Mouse (Mus musculus): ENCODE measurements around the gene Ntf5. TPM values are rescaled to one million over a fixed set of nuclear protein-coding genes. Genes with fewer than 3 reads are reported as not detected.

Gene Ntf5
- polyA plus RNA-seq (2012; rRNA removed) (0.04 and 0.20 TPM in 2 replicates), polyA plus RNA-seq (2014; fragmentation: Nextera tagmentation; extraction: Ambion mirVana) (0.18 and 0.19 TPM in 2 replicates)

- Histone ChIP-seq H3K9me3 (ENCODE audit: control insufficient read depth, low read length) (no peaks in the 10 kb centered on the region), H3K4me3 (ENCODE audit: insufficient read depth in 1 of 2, low read depth in 2 of 2, low read length in 2 of 2) (peak within 1 kb of the TSS in 1 of 2 experiments; percentile 43; a peak in 2 of 4 replicates), H3K27me3 (ENCODE audit: control insufficient read depth, insufficient read depth, low read length) (peaks cover 96% of the 10 kb centered on the region), H3K4me2 (ENCODE audit: low read depth) (peak within 1 kb of the TSS; percentile 59), H3K9ac (replicated peaks) (no peak within 1 kb of the TSS), H3K4me1 (replicated peaks; ENCODE audit: control insufficient read depth in 2 of 2, insufficient read depth in 2 of 2, low read length in 1 of 2) (no peaks in the 10 kb centered on the region), H3K36me3 (replicated peaks; ENCODE audit: control insufficient read depth, insufficient read depth, low read depth) (no peaks in the 10 kb centered on the region), H3K27ac (no peak within 1 kb of the TSS)
- ATAC-seq (ENCODE audit: insufficient read depth) (no peak), DNase-seq (ENCODE audit: low read depth in 3 of 3, low spot score in 3 of 3) (no peak)
- 4% methylated on average over 43 of the region's 45 CpGs for WGBS (ENCODE audit: insufficient replicate concordance)
- TF ChIP-seq CTCF (IDR thresholded peaks at IDR 0.05; ENCODE audit: low read depth) (no peak), EP300 (IDR thresholded peaks at IDR 0.05; ENCODE audit: low read depth) (no peak)
Measured at GRCm38 (mm10) chr7:45413113-45413863, at the start of gene Ntf5. TSS of gene Ntf5 (plus strand) at chr7:45413695.

DNA sequence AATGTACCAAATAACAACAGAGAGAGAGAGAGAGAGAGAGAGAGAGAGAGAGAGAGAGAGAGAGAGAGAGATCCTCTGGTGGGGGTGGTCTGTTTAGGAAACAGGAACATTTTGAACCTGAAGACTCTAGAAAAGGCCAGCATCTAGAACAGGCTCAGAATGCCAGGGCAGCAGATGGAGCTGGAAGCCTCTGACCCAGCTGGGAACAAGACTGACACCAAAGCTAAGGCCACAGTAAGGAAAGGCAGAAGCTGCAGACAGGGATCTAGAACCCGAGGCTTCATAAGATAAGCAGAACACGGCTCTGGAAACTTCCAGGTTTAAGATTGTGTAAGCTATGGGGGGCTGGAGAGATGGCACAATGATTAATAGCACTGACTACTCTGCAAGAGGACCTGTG is 49.5 kb upstream of the Ntf5 start:
- DNase-seq (ENCODE audit: low read depth in 3 of 3, low spot score in 3 of 3) = no peak
- Histone ChIP-seq H3K4me1 (replicated peaks; ENCODE audit: control insufficient read depth in 2 of 2, insufficient read depth in 2 of 2, low read length in 1 of 2) (peaks cover 8% of the 10 kb centered on the region in 2 experiments), H3K4me3 (ENCODE audit: insufficient read depth in 1 of 2, low read depth in 2 of 2, low read length in 2 of 2) (no peak overlapping the region), H3K36me3 (replicated peaks; ENCODE audit: control insufficient read depth, insufficient read depth, low read depth) (no peaks in the 10 kb centered on the region), H3K4me2 (ENCODE audit: low read depth) (no peak overlapping the region), H3K27ac (no peak overlapping the region), H3K9ac (replicated peaks) (no peak overlapping the region), H3K27me3 (ENCODE audit: control insufficient read depth, insufficient read depth, low read length) (peaks cover 76% of the 10 kb centered on the region), H3K9me3 (ENCODE audit: control insufficient read depth, low read length) (no peaks in the 10 kb centered on the region)
- no peak for ATAC-seq (ENCODE audit: insufficient read depth)
- WGBS (ENCODE audit: insufficient replicate concordance) = 28% methylated on average over 2 of the region's 2 CpGs
- TF ChIP-seq EP300 (IDR thresholded peaks at IDR 0.05; ENCODE audit: low read depth) (no peak), CTCF (IDR thresholded peaks at IDR 0.05; ENCODE audit: low read depth) (no peak)

GRCm38 (mm10) chr7:45365742-45366651 is 47.5 kb upstream of the Ntf5 start:
- Histone ChIP-seq H3K27ac (no peak overlapping the region), H3K4me1 (replicated peaks; ENCODE audit: control insufficient read depth in 2 of 2, insufficient read depth in 2 of 2, low read length in 1 of 2) (peaks cover 10% of the 10 kb centered on the region in 2 experiments), H3K27me3 (ENCODE audit: control insufficient read depth, insufficient read depth, low read length) (peaks cover 78% of the 10 kb centered on the region), H3K4me3 (ENCODE audit: insufficient read depth in 1 of 2, low read depth in 2 of 2, low read length in 2 of 2) (peak overlapping the region in 1 of 2 experiments; percentile 57; a peak in 2 of 4 replicates), H3K9ac (replicated peaks) (no peak overlapping the region), H3K36me3 (replicated peaks; ENCODE audit: control insufficient read depth, insufficient read depth, low read depth) (no peaks in the 10 kb centered on the region), H3K4me2 (ENCODE audit: low read depth) (peak overlapping the region; percentile 83), H3K9me3 (ENCODE audit: control insufficient read depth, low read length) (no peaks in the 10 kb centered on the region)
- DNase-seq (ENCODE audit: low read depth in 3 of 3, low spot score in 3 of 3) (no peak), ATAC-seq (ENCODE audit: insufficient read depth) (no peak)
- TF ChIP-seq EP300 (IDR thresholded peaks at IDR 0.05; ENCODE audit: low read depth) (no peak), CTCF (IDR thresholded peaks at IDR 0.05; ENCODE audit: low read depth) (no peak)
- 4% methylated on average over 35 of the region's 35 CpGs for WGBS (ENCODE audit: insufficient replicate concordance)

- TF ChIP-seq EP300 (IDR thresholded peaks at IDR 0.05; ENCODE audit: low read depth) (no peak), CTCF (IDR thresholded peaks at IDR 0.05; ENCODE audit: low read depth) (no peak)
- ATAC-seq (ENCODE audit: insufficient read depth) (no peak), DNase-seq (ENCODE audit: low read depth in 3 of 3, low spot score in 3 of 3) (no peak)
- Histone ChIP-seq H3K36me3 (replicated peaks; ENCODE audit: control insufficient read depth, insufficient read depth, low read depth) (no peaks in the 10 kb centered on the region), H3K27me3 (ENCODE audit: control insufficient read depth, insufficient read depth, low read length) (peaks cover 72% of the 10 kb centered on the region), H3K9me3 (ENCODE audit: control insufficient read depth, low read length) (no peaks in the 10 kb centered on the region), H3K4me3 (ENCODE audit: insufficient read depth in 1 of 2, low read depth in 2 of 2, low read length in 2 of 2) (peak within 1 kb of the TSS; percentile 54 to 57), H3K27ac (no peak within 1 kb of the TSS), H3K4me1 (replicated peaks; ENCODE audit: control insufficient read depth in 2 of 2, insufficient read depth in 2 of 2, low read length in 1 of 2) (peaks cover 9 to 10% of the 10 kb centered on the region in 2 experiments), H3K9ac (replicated peaks) (peak within 1 kb of the TSS; percentile 58), H3K4me2 (ENCODE audit: low read depth) (peak within 1 kb of the TSS; percentile 83)
- under 1% methylated on average over 25 of the region's 26 CpGs for WGBS (ENCODE audit: insufficient replicate concordance)
Measured at GRCm38 (mm10) chr7:45366652-45367019, 46.9 kb upstream of the Ntf5 start, which contains the start of gene Ppfia3. TSS of gene Ppfia3 (minus strand) at chr7:45367019.

All from liver, embryonic 14.5 days (tissue).